Mouse (Mus musculus) embryonic facial prominence, embryonic 11.5 days (tissue): ENCODE measurements around the gene Casp9. TPM values are rescaled to one million over a fixed set of nuclear protein-coding genes. Genes with fewer than 3 reads are reported as not detected.

Experiments
- ATAC-seq: fragments of 200-750 bp; cut with Nextera tagmentation; replicated peaks from 2 replicates; pipeline ENCODE4 v1.8.0; 2017; ENCODE audit warnings: low read depth; ENCODE audit not compliant: insufficient number of reproducible peaks, low FRiP score, low TSS enrichment
- DNase-seq: peaks from one replicate; pipeline ENCODE4 v3.0.0-alpha.2; 2015; ENCODE audit warnings: low spot score
- H3K27ac ChIP-seq: fragments of 300-500 bp; sonication (generic); replicated peaks from 2 replicates; pipeline ENCODE4 v1.5.1; 2014; ENCODE audit warnings: mild to moderate bottlenecking, low read depth, low read length, control low read depth
- H3K27me3 ChIP-seq: fragments of 300-500 bp; sonication (generic); 2 replicates; pipeline ENCODE4 v1.6.1; 2014; ENCODE audit warnings: mild to moderate bottlenecking, low read length, moderate library complexity, mixed read lengths; ENCODE audit not compliant: control insufficient read depth, insufficient read depth
- H3K36me3 ChIP-seq: fragments of 300-500 bp; sonication (generic); replicated peaks from 2 replicates; pipeline ENCODE4 v1.6.1; 2014; ENCODE audit warnings: low read depth, mild to moderate bottlenecking, low read length, moderate library complexity, mixed read lengths; ENCODE audit not compliant: control insufficient read depth, insufficient read depth
- H3K4me1 ChIP-seq: fragments of 300-500 bp; sonication (generic); 2 replicates; pipeline ENCODE4 v1.6.1; 2014; ENCODE audit warnings: low read length, mixed read lengths; ENCODE audit not compliant: control insufficient read depth, insufficient read depth
- H3K4me2 ChIP-seq: fragments of 300-500 bp; sonication (generic); 2 replicates; pipeline ENCODE4 v1.6.1; 2014; ENCODE audit warnings: low read depth, mild to moderate bottlenecking, control low read depth, low read length, moderate library complexity
- H3K4me3 ChIP-seq: fragments of 300-500 bp; sonication (generic); 2 replicates; pipeline ENCODE4 v1.5.1; 2014; ENCODE audit warnings: low read depth, low read length, control low read depth
- H3K9ac ChIP-seq: fragments of 300-500 bp; sonication (generic); replicated peaks from 2 replicates; pipeline ENCODE4 v1.6.1; 2014; ENCODE audit warnings: mild to moderate bottlenecking, control low read depth, low read length
- H3K9me3 ChIP-seq: fragments of 300-500 bp; sonication (generic); replicated peaks from 2 replicates; pipeline ENCODE4 v1.6.1; 2016; ENCODE audit warnings: mild to moderate bottlenecking, low read length, inconsistent platforms, mixed read lengths; ENCODE audit not compliant: control insufficient read depth
- whole genome bisulfite sequencing: fragments of 180-500 bp; shearing (Covaris S2); extraction: QIAGEN DNeasy Blood & Tissue Kit; methylation state at CpG from one replicate; pipeline ENCODE4 v1.1.7; 2014; 5-methylcytosine and 5-hydroxymethylcytosine counted together
- polyA plus RNA-seq: library from polyadenylated mRNA; unstranded; fragments of >200 nt; fragmentation: Nextera tagmentation; extraction: Ambion mirVana; gene quantifications from 2 replicates; pipeline ENCODE4 v1.2.1, GENCODE M21; 2014

The Casp9 gene
- polyA plus RNA-seq, 1 experiment from 2014 or later, result 13.3 TPM

- no peaks in the 10 kb centered on the region for H3K9me3 ChIP-seq
- no peaks in the 10 kb centered on the region for H3K4me1 ChIP-seq
- no peak within 1 kb of the TSS for H3K4me2 ChIP-seq
- WGBS, result 82% methylated on average over 6 of the region's 6 CpGs
- H3K27me3 ChIP-seq, result no peaks in the 10 kb centered on the region
- ATAC-seq (no peak), DNase-seq (no peak)
- no peak within 1 kb of the TSS for H3K27ac ChIP-seq
- H3K36me3 ChIP-seq, result no peaks in the 10 kb centered on the region
- H3K9ac ChIP-seq, result no peak within 1 kb of the TSS
- H3K4me3 ChIP-seq, result no peak within 1 kb of the TSS
These were observed 52.6 kb downstream of the Casp9 start, which contains the start of gene Ctrc for GRCm38 (mm10) chr4:141845999-141846398. Gene Ctrc (minus strand): TSS chr4:141846359.

GRCm38 (mm10) chr4:141853437-141853836 lies 60.0 kb downstream of the Casp9 start:
- H3K4me1 ChIP-seq, result no peaks in the 10 kb centered on the region
- H3K9ac ChIP-seq, result no peak overlapping the region
- no peaks in the 10 kb centered on the region for H3K36me3 ChIP-seq
- DNase-seq, result peak; percentile 65
- ATAC-seq, result no peak
- WGBS, result 85% methylated on average over 9 of the region's 9 CpGs
- H3K27me3 ChIP-seq, result no peaks in the 10 kb centered on the region
- no peak overlapping the region for H3K27ac ChIP-seq
- no peak overlapping the region for H3K4me3 ChIP-seq
- H3K9me3 ChIP-seq, result no peaks in the 10 kb centered on the region
- no peak overlapping the region for H3K4me2 ChIP-seq

- Histone ChIP-seq H3K27me3 (no peaks in the 10 kb centered on the region), H3K4me1 (no peaks in the 10 kb centered on the region), H3K9me3 (no peaks in the 10 kb centered on the region), H3K4me2 (no peak overlapping the region), H3K9ac (0 out of 2 replicates have a peak overlapping the region, but pooled peaks have one; percentile 10), H3K4me3 (no peak overlapping the region), H3K27ac (no peak overlapping the region), H3K36me3 (no peaks in the 10 kb centered on the region)
- DNase-seq (peak; percentile 83), ATAC-seq (peak; percentile 61; the same call in 1 of the 2 replicates)
- WGBS, result 18% methylated on average over 10 of the region's 10 CpGs
These were observed 64.1 kb downstream of the Casp9 start for GRCm38 (mm10) chr4:141857422-141857930.

- 93% methylated on average over 20 of the region's 20 CpGs for WGBS
- no peak for DNase-seq
These were observed 65.1 kb downstream of the Casp9 start for GRCm38 (mm10) chr4:141858501-141858900.

GRCm38 (mm10) chr4:141859351-141859750 lies 65.9 kb downstream of the Casp9 start:
- H3K27ac ChIP-seq, result no peak overlapping the region
- WGBS, result 91% methylated on average over 14 of the region's 14 CpGs
- no peak overlapping the region for H3K4me2 ChIP-seq
- no peaks in the 10 kb centered on the region for H3K27me3 ChIP-seq
- ATAC-seq (no peak), DNase-seq (no peak)
- H3K4me1 ChIP-seq, result no peaks in the 10 kb centered on the region
- H3K9me3 ChIP-seq, result no peaks in the 10 kb centered on the region
- no peaks in the 10 kb centered on the region for H3K36me3 ChIP-seq
- no peak overlapping the region for H3K4me3 ChIP-seq
- H3K9ac ChIP-seq, result no peak overlapping the region

More at GRCm38 (mm10) chr4:141858501-141858900, 65.1 kb downstream of the Casp9 start:
- Histone ChIP-seq H3K4me1 (no peaks in the 10 kb centered on the region), H3K27me3 (no peaks in the 10 kb centered on the region), H3K9ac (no peak overlapping the region), H3K4me3 (no peak overlapping the region), H3K4me2 (no peak overlapping the region), H3K36me3 (no peaks in the 10 kb centered on the region), H3K27ac (no peak overlapping the region), H3K9me3 (no peaks in the 10 kb centered on the region)
- ATAC-seq, result no peak

GRCm38 (mm10) chr4:141860246-141860841 lies 66.9 kb downstream of the Casp9 start:
- H3K9me3 ChIP-seq, result no peaks in the 10 kb centered on the region
- no peak overlapping the region for H3K4me2 ChIP-seq

GRCm38 (mm10) chr4:141861591-141862295 lies 68.3 kb downstream of the Casp9 start:
- DNase-seq (no peak), ATAC-seq (no peak)
- Histone ChIP-seq H3K9ac (no peak overlapping the region), H3K36me3 (no peaks in the 10 kb centered on the region; the same call in 1 of the 2 replicates), H3K9me3 (no peaks in the 10 kb centered on the region), H3K27me3 (no peaks in the 10 kb centered on the region), H3K4me2 (no peak overlapping the region), H3K4me3 (no peak overlapping the region), H3K4me1 (no peaks in the 10 kb centered on the region), H3K27ac (no peak overlapping the region)
- WGBS, result 84% methylated on average over 17 of the region's 17 CpGs

More at GRCm38 (mm10) chr4:141860246-141860841, 66.9 kb downstream of the Casp9 start:
- no peaks in the 10 kb centered on the region for H3K4me1 ChIP-seq
- WGBS, result 70% methylated on average over 19 of the region's 19 CpGs
- no peaks in the 10 kb centered on the region; the same call in 1 of the 2 replicates for H3K36me3 ChIP-seq
- no peaks in the 10 kb centered on the region for H3K27me3 ChIP-seq
- DNase-seq, result no peak
- ATAC-seq, result no peak
- H3K9ac ChIP-seq, result no peak overlapping the region
- H3K27ac ChIP-seq, result no peak overlapping the region
- H3K4me3 ChIP-seq, result no peak overlapping the region

- H3K27ac ChIP-seq, result no peak overlapping the region
- DNase-seq (no peak), ATAC-seq (no peak)
- no peaks in the 10 kb centered on the region for H3K27me3 ChIP-seq
- peaks cover 3% of the 10 kb centered on the region for H3K4me1 ChIP-seq
- H3K9me3 ChIP-seq, result no peaks in the 10 kb centered on the region
- no peaks in the 10 kb centered on the region; the same call in 1 of the 2 replicates for H3K36me3 ChIP-seq
- WGBS, result 76% methylated on average over 5 of the region's 5 CpGs
- H3K4me2 ChIP-seq, result no peak overlapping the region
- H3K9ac ChIP-seq, result no peak overlapping the region
- H3K4me3 ChIP-seq, result no peak overlapping the region
These were observed 69.5 kb downstream of the Casp9 start for GRCm38 (mm10) chr4:141862867-141863266.
